Mouse (Mus musculus): ENCODE results near the gene Tmem116.

Tmem116 gene

DNA sequence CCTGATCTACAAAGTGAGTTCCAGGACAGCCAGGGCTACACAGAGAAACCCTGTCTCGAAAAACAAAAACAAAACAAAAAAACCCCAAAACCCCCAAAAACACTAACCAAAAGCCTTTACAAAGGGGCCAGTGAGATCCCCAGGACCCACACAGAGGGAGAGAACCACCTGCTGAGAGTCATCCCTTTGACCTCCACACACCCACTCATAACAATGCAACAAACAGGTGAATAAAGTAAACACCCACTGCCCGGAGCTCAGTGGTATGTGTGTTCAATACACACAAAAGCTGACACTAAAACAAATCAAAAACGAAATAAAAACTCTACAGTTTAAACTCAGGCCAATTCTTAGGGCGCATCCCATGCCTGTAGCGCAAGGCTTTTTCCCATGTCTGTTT is 88.4 kb downstream of the Tmem116 start:
- no peak for DNase-seq

GRCm38 (mm10) chr5:121541235-121541634 is 89.5 kb downstream of the Tmem116 start:
- no peak for DNase-seq

DNA sequence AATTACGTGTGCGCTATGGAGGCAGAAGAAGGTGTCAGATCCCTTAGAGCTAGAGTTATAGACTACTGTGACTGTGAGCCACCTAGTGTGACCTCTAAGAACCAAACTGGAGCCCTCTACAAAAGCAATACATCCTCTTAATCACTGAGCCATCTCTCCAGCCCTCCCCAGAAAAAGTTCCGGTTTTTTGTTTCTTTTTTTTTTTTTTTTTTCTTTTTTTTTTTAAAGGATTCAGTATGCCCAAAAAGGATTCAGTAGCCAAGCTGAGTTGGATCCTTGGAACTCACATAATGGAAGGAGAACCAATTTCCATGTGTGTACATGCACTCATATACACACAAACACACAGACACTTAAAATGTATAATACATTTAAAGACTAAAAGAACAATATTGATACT is 91.7 kb downstream of the Tmem116 start:
- no peak for DNase-seq

- DNase-seq, result no peak
Observed at GRCm38 (mm10) chr5:121544910-121545792, 93.5 kb downstream of the Tmem116 start, which contains the start of the genes Adam1a and Gm42878. Gene Adam1a, minus strand, starts transcription at chr5:121545482. Gene Gm42878, minus strand, starts transcription at chr5:121545482.

GRCm38 (mm10) chr5:121545793-121546529 is 94.3 kb downstream of the Tmem116 start, which contains the start of gene Mapkapk5:
Gene Mapkapk5, minus strand, starts transcription at chr5:121545905.
- DNase-seq, result peak; percentile 99

DNA sequence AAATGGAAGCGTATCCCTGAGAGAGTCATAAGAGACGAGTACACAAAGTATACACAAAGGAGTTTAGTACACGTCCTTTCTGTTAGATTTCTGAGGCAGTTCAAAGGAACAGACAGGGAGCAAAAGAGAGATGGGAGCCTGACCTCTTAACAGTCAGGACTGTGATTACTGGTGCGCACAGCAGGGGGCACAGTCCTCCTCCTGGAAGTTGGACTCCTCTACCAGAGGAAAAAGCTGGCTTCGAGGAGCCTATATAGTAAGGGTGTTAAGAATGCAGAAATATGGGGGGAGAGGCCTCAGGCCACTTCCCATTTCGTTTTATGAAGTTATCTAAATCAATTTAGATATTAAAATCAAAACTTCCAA is 94.8 kb downstream of the Tmem116 start:
- DNase-seq, result peak; percentile 68 to 70

GRCm38 (mm10) chr5:121547084-121547483 is 95.4 kb downstream of the Tmem116 start:
- DNase-seq, result no peak

- peak; percentile 28 to 34 for DNase-seq
Observed at GRCm38 (mm10) chr5:121549196-121549595, 97.5 kb downstream of the Tmem116 start.

GRCm38 (mm10) chr5:121562436-121562835 is 110.7 kb downstream of the Tmem116 start:
- no peak for DNase-seq

DNA sequence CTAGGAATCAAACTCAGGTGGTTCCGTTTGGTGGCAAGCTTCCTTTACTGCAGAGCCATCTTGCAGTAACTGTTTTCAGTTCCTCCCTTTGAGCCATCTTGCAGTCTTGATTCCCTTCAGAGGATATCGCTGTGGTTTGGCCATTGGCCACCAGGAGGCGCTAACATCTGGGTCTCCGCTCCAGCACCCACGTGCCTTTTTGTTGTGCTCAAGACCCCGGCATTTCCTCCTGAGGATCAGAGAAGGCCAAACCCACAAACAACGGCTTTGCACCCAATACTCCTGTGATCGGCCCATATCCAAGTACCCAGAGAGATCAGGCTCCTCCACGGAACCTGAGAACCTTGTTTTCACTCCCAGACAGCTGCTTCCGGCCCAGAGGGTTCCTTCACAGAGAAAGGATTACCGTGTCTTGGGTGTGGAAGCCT is 112.8 kb downstream of the Tmem116 start:
- peak; percentile 87 to 89 for DNase-seq

DNA sequence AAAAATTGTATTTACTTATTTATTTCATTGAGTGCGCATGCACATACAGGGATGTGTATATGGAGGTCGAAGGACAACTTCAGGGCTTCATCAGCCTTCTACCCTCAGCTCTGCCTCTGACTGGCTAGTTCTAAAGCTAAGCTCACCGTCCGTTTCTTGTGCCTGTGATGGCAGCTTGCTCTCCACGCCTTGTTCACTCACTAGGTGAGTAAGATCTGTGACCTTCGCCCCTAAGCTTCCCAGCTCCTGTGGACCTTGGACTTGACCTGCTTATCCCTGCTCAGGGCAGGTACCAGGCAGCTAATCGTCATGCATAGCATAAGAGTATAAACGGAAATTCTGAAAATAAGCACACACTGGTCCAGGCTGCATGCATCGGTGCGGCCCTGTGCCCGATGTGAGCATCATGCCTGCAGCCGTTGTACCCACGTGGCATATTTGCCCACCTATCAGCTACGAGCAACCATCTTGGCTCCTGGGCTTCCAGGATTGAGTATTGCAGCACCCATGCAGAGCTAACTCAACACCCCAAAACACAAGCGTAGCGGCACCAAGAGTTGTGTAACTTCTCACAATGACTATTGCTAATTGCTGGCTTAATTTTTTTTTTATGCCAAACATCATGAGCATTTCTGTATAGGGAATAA is 114.5 kb downstream of the Tmem116 start:
- DNase-seq, result no peak

DNA sequence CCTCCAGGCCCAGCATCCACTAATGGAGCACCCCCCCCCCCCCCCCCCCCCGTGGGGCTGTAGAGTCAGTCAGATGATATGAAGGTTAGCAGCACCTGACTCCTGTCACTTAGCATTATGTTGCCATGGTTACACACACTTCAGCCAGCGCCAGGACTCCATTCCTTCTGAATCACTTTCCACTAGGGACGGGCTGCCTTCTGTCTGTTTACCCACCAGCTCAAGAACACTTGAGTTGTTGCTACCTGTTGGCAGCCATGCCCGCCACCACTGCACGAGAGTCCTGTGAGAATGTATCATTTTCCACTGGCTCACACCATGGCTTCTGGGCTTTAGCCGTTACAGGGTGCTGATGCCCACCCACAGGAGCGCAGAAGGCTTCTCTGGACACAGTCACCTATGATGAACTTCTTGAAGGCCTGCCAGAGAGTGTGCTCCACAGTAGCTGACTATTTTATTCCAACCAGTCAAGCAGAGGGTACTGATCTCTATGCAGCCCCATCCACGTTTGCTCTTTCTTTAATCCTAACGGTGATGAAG is 118.3 kb downstream of the Tmem116 start:
- no peak for DNase-seq

GRCm38 (mm10) chr5:121570787-121571186 is 119.1 kb downstream of the Tmem116 start:
- no peak for DNase-seq
